Mouse (Mus musculus): Measurements from ENCODE around the gene Peli2.

- TF ChIP-seq CTCF (IDR thresholded peaks at IDR 0.05; ENCODE audit: control insufficient read depth, insufficient read depth, low read length) (no peak), POLR2A (IDR thresholded peaks at IDR 0.05; ENCODE audit: borderline replicate concordance, control insufficient read depth, low read depth, low read length) (no peak)
These were observed 29.5 kb upstream of the Peli2 start for GRCm38 (mm10) chr14:48091160-48091559.

All from bone marrow, adult 2 months (tissue).